Mouse (Mus musculus) forebrain, postnatal 0 days (tissue): ENCODE measurements around the gene Ccng2. TPM values are rescaled to one million over a fixed set of nuclear protein-coding genes. Genes with fewer than 3 reads are reported as not detected.

Source experiments
- ATAC-seq: fragments of 200-750 bp; cut with Nextera tagmentation; 2 replicates; pipeline ENCODE4 v1.8.0; 2017; ENCODE audit warnings: mild to moderate bottlenecking, moderate library complexity
- DNase-seq: peaks from one replicate; pipeline ENCODE4 v3.0.0-alpha.2; 2015
- H3K27ac ChIP-seq: fragments of 300-500 bp; sonication (generic); 2 replicates; pipeline ENCODE4 v1.5.1; 2014; ENCODE audit warnings: low read depth, mild to moderate bottlenecking, antibody characterized with exemption, low read length, moderate library complexity, mixed read lengths
- H3K27me3 ChIP-seq: fragments of 300-500 bp; sonication (generic); 2 replicates; pipeline ENCODE4 v1.6.1; 2014; ENCODE audit warnings: mild to moderate bottlenecking, low read length, mixed read lengths; ENCODE audit not compliant: insufficient read depth
- H3K36me3 ChIP-seq: fragments of 300-500 bp; sonication (generic); 2 replicates; pipeline ENCODE4 v1.6.1; 2014; ENCODE audit warnings: mild to moderate bottlenecking, moderate library complexity; ENCODE audit not compliant: insufficient read depth
- H3K4me1 ChIP-seq: fragments of 300-500 bp; sonication (generic); 2 replicates; pipeline ENCODE4 v1.6.1; 2014; ENCODE audit warnings: antibody characterized with exemption; ENCODE audit not compliant: insufficient read depth
- H3K4me2 ChIP-seq: fragments of 300-500 bp; sonication (generic); 2 replicates; pipeline ENCODE4 v1.6.1; 2014; ENCODE audit warnings: low read depth, mild to moderate bottlenecking, moderate library complexity
- H3K4me3 ChIP-seq: fragments of 300-500 bp; sonication (generic); 2 replicates; pipeline ENCODE4 v1.5.1; 2014; ENCODE audit warnings: low read depth, low read length, mixed read lengths
- H3K9ac ChIP-seq: fragments of 300-500 bp; sonication (generic); 2 replicates; pipeline ENCODE4 v1.6.1; 2014; ENCODE audit warnings: mild to moderate bottlenecking
- H3K9me3 ChIP-seq: fragments of 300-500 bp; sonication (generic); 2 replicates; pipeline ENCODE4 v1.6.1; 2016; ENCODE audit warnings: low read length
- CTCF ChIP-seq: sonication (generic); IDR thresholded peaks from 2 replicates; pipeline ENCODE4 v1.5.1; 2016; ENCODE audit warnings: antibody characterized with exemption, control low read depth, low read depth
- WGBS: fragments of 180-500 bp; shearing (Covaris S2); extraction: QIAGEN DNeasy Blood & Tissue Kit; methylation state at CpG from one replicate; pipeline ENCODE4 v1.1.7; 2014; 5-methylcytosine and 5-hydroxymethylcytosine counted together
- polyA plus RNA-seq: library from polyadenylated mRNA; unstranded; fragments of >200 nt; fragmentation: Nextera tagmentation; extraction: Ambion mirVana; gene quantifications from 2 replicates; pipeline ENCODE4 v1.2.1, GENCODE M21; 2015
- total RNA-seq: library from RNA; depleted of rRNA; stranded (reverse); fragments of >200 nt; gene quantifications from 2 replicates; pipeline ENCODE4 v1.2.3, GENCODE M21; 2014

Ccng2 gene
- total and polyA plus RNA-seq, 2 experiments from 2014 or later = 49.7 to 73.4 TPM

GRCm38 (mm10) chr5:93270721-93271120, 3.7 kb downstream of the Ccng2 start:
- H3K9ac ChIP-seq = no peak overlapping the region
- 94% methylated on average over 18 of the region's 18 CpGs for WGBS
- H3K4me2 ChIP-seq = no peak overlapping the region
- DNase-seq (no peak), ATAC-seq (no peak)
- peaks cover 6% of the 10 kb centered on the region for H3K4me1 ChIP-seq
- no peaks in the 10 kb centered on the region for H3K27me3 ChIP-seq
- H3K4me3 ChIP-seq = no peak overlapping the region
- H3K27ac ChIP-seq = no peak overlapping the region
- peaks cover 48% of the 10 kb centered on the region for H3K36me3 ChIP-seq
- TF ChIP-seq CTCF = no peak
- no peaks in the 10 kb centered on the region for H3K9me3 ChIP-seq

GRCm38 (mm10) chr5:93282446-93283107, 15.5 kb downstream of the Ccng2 start:
- H3K4me1 ChIP-seq = no peaks in the 10 kb centered on the region
- WGBS = 81% methylated on average over 14 of the region's 14 CpGs
- H3K36me3 ChIP-seq = 0 out of 2 replicates have a peak, but pooled peaks cover 7% of the 10 kb centered on the region
- H3K4me2 ChIP-seq = no peak overlapping the region
- no peak for TF ChIP-seq CTCF
- DNase-seq (no peak), ATAC-seq (no peak)
- H3K27me3 ChIP-seq = no peaks in the 10 kb centered on the region
- no peaks in the 10 kb centered on the region for H3K9me3 ChIP-seq
- no peak overlapping the region for H3K9ac ChIP-seq
- no peak overlapping the region for H3K27ac ChIP-seq
- H3K4me3 ChIP-seq = no peak overlapping the region

- TF ChIP-seq CTCF = no peak
- Histone ChIP-seq H3K4me2 (no peak overlapping the region), H3K4me3 (no peak overlapping the region), H3K4me1 (no peaks in the 10 kb centered on the region), H3K27me3 (no peaks in the 10 kb centered on the region), H3K9me3 (no peaks in the 10 kb centered on the region), H3K36me3 (0 out of 2 replicates have a peak, but pooled peaks cover 2% of the 10 kb centered on the region), H3K9ac (no peak overlapping the region), H3K27ac (no peak overlapping the region)
- DNase-seq (no peak), ATAC-seq (no peak)
- 85% methylated on average over 7 of the region's 7 CpGs for WGBS
These were observed 16.1 kb downstream of the Ccng2 start for GRCm38 (mm10) chr5:93283109-93283508.

- no peaks in the 10 kb centered on the region for H3K9me3 ChIP-seq
- no peaks in the 10 kb centered on the region for H3K27me3 ChIP-seq
- H3K27ac ChIP-seq = no peak overlapping the region
- no peaks in the 10 kb centered on the region for H3K36me3 ChIP-seq
- no peaks in the 10 kb centered on the region for H3K4me1 ChIP-seq
- H3K9ac ChIP-seq = no peak overlapping the region
- no peak for TF ChIP-seq CTCF
- H3K4me3 ChIP-seq = no peak overlapping the region
- DNase-seq = no peak
- H3K4me2 ChIP-seq = no peak overlapping the region
- no peak for ATAC-seq
These were observed 21.5 kb downstream of the Ccng2 start for GRCm38 (mm10) chr5:93288553-93288952.

- Histone ChIP-seq H3K36me3 (no peaks in the 10 kb centered on the region), H3K4me1 (no peaks in the 10 kb centered on the region), H3K4me2 (no peak overlapping the region), H3K9me3 (no peaks in the 10 kb centered on the region), H3K27ac (no peak overlapping the region), H3K4me3 (no peak overlapping the region), H3K27me3 (no peaks in the 10 kb centered on the region), H3K9ac (no peak overlapping the region)
- ATAC-seq (no peak), DNase-seq (no peak)
- TF ChIP-seq CTCF = no peak
- whole genome bisulfite sequencing = 52% methylated on average over 2 of the region's 2 CpGs
These were observed 23.2 kb downstream of the Ccng2 start for GRCm38 (mm10) chr5:93290282-93290681.

GRCm38 (mm10) chr5:93296341-93296746, 29.3 kb downstream of the Ccng2 start:
- 86% methylated on average over 5 of the region's 5 CpGs for WGBS
- Histone ChIP-seq H3K27me3 (no peaks in the 10 kb centered on the region), H3K9me3 (no peaks in the 10 kb centered on the region), H3K4me3 (no peak overlapping the region), H3K36me3 (no peaks in the 10 kb centered on the region), H3K4me1 (no peaks in the 10 kb centered on the region), H3K4me2 (no peak overlapping the region), H3K9ac (no peak overlapping the region), H3K27ac (no peak overlapping the region)
- TF ChIP-seq CTCF = no peak
- DNase-seq (no peak), ATAC-seq (no peak)

GRCm38 (mm10) chr5:93296754-93297153, 29.7 kb downstream of the Ccng2 start:
- ATAC-seq (no peak), DNase-seq (no peak)
- H3K27me3 ChIP-seq = no peaks in the 10 kb centered on the region
- no peaks in the 10 kb centered on the region for H3K4me1 ChIP-seq
- H3K4me2 ChIP-seq = no peak overlapping the region
- no peak overlapping the region for H3K4me3 ChIP-seq
- no peaks in the 10 kb centered on the region for H3K36me3 ChIP-seq
- 79% methylated on average over 4 of the region's 4 CpGs for WGBS
- TF ChIP-seq CTCF = no peak
- H3K27ac ChIP-seq = no peak overlapping the region
- no peak overlapping the region for H3K9ac ChIP-seq
- no peaks in the 10 kb centered on the region for H3K9me3 ChIP-seq
